Mouse (Mus musculus): ENCODE measurements at regions not wholly inside any gene's neighbourhood (a gene's known extent, or its start where the extent isn't known, plus 50 kb on each side); places are given as distances from the start of the nearest gene placed in this dataset.

DNA sequence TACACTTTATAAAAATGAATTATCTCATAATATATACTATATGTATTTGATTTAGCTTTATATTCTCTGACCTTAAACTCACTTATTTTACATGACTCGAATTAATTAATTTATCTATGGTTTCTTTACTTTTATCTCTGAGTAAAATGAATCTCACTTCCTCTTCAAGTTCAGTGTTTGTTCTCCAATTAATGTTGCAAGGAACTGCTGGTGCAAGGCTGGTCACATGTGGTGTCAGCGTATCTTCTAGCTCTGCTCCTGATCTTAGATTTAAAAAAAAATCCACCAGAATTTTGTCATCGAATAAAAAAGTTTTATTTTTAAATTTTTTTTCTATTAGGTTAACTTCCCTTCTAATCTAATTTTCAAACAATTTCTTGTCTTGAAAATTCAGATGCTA, 378.2 kb downstream of the Atp6ap1l start:
- no peak for TF ChIP-seq CTCF (IDR thresholded peaks at IDR 0.05; ENCODE audit: borderline replicate concordance, extremely low read depth, insufficient read depth, insufficient read length)
- no peak for TF ChIP-seq POLR2A (IDR thresholded peaks at IDR 0.05; ENCODE audit: borderline replicate concordance, extremely low read depth, insufficient read depth, insufficient read length, poor library complexity, severe bottlenecking)

Data from brain, embryonic 14.5 days (tissue).